Mouse (Mus musculus): ENCODE data around the gene Nup210. TPM values are rescaled to one million over a fixed set of nuclear protein-coding genes. Genes with fewer than 3 reads are reported as not detected.
A peak's percentile ranks its signal among the peaks of the same experiment; 100 is the strongest.
"Not testable (repeated sequence)": the region's sequence is repeated elsewhere in the genome, so short reads cannot be mapped to it uniquely, and the experiment has no call there.

Gene Nup210
- total RNA-seq, 2 experiments from 2014 or later = 123 to 124 TPM

DNA sequence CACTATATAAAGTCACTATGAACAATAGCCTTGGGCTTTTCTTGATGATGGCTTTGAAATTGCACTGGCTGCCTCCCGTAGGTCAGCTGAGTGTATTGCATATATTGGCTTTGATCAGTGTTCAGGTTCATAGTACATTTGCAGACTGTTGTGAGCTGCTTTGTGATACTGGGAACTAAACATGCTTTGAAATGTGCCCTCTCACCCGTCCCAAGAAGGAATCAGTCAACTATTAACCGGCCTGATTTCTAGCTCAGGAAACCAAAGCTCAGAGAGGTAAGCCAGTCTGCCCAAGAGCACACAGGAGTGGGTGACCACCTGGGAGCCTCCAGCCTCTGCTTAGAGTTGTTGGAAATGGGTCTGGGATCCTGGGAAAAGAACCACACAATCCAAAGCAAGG is 28.4 kb upstream of the Nup210 start:
- no peak for ATAC-seq (ENCODE audit: poor library complexity, severe bottlenecking)

- peak; percentile 96 for ATAC-seq (ENCODE audit: poor library complexity, severe bottlenecking)
These were observed 23.2 kb upstream of the Nup210 start for GRCm38 (mm10) chr6:91139846-91140245.

DNA sequence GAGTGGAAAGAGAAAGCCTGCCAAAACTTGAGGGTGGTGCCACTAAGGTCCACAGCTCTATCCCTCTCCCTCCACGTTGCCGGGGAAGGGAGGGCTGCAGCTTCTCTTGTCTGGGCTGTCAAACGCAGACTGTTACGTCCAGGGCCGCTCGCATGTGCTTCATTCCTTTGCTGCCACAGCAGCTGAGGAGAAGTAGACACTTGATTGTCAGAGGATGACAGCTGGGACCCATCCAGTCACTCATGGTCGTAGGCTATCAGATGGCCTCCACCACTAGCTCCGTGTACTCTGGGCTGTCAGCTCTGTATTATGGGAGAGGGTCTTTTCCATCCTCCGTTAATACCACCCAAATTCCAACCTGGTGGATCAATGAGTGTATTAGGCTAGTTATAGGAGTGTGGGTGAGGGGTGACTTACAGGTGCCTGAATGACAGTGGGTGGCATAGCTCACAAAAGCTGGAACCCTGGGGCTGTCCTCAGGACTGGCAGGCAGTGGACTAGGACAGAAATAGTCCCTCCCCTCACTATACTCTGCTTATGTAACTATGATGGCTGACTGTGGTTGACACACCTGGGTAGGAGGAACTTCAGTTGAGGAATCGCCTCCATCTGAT is 20.8 kb upstream of the Nup210 start:
- no peak for ATAC-seq (ENCODE audit: poor library complexity, severe bottlenecking)

DNA sequence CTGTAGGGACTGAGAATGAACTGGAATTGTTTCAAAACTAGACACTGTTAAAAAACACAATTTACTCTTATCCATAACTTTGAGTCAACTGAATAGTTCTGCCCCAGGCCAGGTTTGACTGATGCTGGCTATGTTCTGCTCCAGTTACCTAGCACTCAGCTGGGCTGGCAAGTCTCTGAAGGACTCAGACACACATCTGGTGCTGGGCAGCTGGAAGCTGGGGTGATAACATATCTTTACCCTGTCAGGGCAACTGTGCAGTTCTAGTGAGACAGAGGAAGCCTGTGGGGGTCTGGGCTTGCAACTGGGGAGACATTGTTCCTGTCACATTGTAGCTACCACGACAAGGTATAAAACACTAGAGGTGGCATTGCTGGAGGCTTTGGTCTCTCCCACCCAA is 14.2 kb upstream of the Nup210 start:
- no peak for ATAC-seq (ENCODE audit: poor library complexity, severe bottlenecking)

GRCm38 (mm10) chr6:91128996-91129395 is 12.4 kb upstream of the Nup210 start:
- ATAC-seq (ENCODE audit: poor library complexity, severe bottlenecking) = no peak

DNA sequence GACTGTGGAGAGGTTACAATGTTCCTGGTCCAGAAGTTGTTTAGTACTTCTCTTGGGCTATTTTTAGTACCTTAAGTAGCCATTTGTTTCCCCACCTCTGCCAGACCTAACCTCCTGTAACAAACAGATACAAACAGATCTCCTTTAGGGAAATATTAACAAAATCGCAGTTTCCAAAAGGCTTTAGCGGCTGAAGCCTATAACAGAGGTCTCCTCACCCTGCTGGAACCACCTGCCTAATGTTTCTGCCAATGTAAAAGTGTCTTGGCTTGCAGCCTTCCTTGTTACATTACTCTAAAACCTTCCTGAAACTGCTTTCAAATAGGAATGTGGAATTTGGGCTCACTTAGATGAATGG is 8.6 kb upstream of the Nup210 start:
- no peak for ATAC-seq (ENCODE audit: poor library complexity, severe bottlenecking)

GRCm38 (mm10) chr6:91124286-91125227 is 7.9 kb upstream of the Nup210 start:
- peak; percentile 54 for ATAC-seq (ENCODE audit: poor library complexity, severe bottlenecking)

- no peak for ATAC-seq (ENCODE audit: poor library complexity, severe bottlenecking)
These were observed 6.8 kb upstream of the Nup210 start for GRCm38 (mm10) chr6:91123453-91123852.

GRCm38 (mm10) chr6:91121089-91121488 is 4.5 kb upstream of the Nup210 start:
- ATAC-seq (ENCODE audit: poor library complexity, severe bottlenecking) = not testable (repeated sequence)

DNA sequence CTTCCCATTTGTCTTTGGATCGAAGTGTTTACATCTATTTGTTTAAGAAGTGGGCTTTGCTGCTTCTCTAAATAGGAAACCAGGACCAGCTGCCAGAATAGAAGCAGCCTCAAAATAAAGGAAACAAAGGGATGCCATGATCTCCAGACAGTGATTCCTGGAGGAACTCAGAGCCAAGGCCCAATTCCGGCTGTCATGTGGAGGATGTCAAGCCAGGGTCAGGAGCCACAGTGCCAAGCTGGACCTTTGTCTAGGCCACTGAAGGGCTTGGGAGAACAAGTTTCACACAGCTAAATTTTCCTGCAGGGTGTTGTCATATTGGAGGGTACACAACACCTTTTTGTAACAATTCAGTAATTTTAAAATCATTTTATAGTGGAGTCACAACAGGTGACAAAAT is 3.6 kb upstream of the Nup210 start:
- ATAC-seq (ENCODE audit: poor library complexity, severe bottlenecking) = no peak

GRCm38 (mm10) chr6:91118526-91118925 is 1.9 kb upstream of the Nup210 start:
- no peak for ATAC-seq (ENCODE audit: poor library complexity, severe bottlenecking)

GRCm38 (mm10) chr6:91117149-91117548 is 520 bp upstream of the Nup210 start:
- ATAC-seq (ENCODE audit: poor library complexity, severe bottlenecking) = no peak

DNA sequence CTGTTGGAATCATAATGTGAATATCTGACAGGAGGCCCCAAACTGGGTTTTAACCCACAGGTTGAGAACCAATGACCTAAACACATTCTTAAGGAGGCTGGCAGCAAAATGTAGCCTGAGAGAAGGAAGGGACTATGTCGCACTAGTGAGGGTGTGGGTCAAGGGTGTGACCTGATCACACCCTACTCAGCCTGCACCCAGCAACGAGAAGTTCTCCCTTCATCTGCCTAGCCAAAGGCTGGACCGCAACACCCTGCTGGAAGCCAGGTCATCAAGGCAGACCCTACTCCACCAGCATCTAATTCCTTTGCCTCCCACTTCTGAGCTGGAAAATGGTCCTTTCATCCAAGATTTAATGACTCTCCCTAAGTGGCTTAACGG is 776 bp downstream of the Nup210 start:
- ATAC-seq (ENCODE audit: poor library complexity, severe bottlenecking) = peak; percentile 41

- ATAC-seq (ENCODE audit: poor library complexity, severe bottlenecking) = no peak
These were observed 1.5 kb downstream of the Nup210 start for GRCm38 (mm10) chr6:91115158-91115557.

DNA sequence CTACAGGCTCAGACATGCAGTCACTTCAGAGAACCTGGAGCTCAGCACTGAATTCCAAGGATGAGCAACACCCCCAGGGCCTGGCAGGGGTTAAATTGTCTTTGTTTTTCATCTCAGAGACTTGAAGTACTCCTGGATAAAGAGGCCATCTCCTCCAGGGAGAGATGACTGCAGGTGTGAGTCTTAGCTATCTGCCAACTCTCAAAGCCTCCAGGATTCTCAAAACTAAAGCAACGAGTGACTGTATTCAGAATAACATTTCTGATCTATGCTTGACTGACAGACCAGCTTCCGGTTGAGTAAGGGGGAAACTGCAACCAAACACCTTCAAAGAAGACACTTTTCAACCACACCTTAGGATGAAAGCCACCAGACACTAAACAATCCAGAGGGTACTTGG is 1.9 kb downstream of the Nup210 start:
- ATAC-seq (ENCODE audit: poor library complexity, severe bottlenecking) = no peak

- ATAC-seq (ENCODE audit: poor library complexity, severe bottlenecking) = no peak
These were observed 4.7 kb downstream of the Nup210 start for GRCm38 (mm10) chr6:91111954-91112252.

- ATAC-seq (ENCODE audit: poor library complexity, severe bottlenecking) = peak; percentile 59
These were observed 5.3 kb downstream of the Nup210 start for GRCm38 (mm10) chr6:91111141-91111953.

- ATAC-seq (ENCODE audit: poor library complexity, severe bottlenecking) = peak; percentile 49
These were observed 6.2 kb downstream of the Nup210 start for GRCm38 (mm10) chr6:91110323-91111020.

- ATAC-seq (ENCODE audit: poor library complexity, severe bottlenecking) = no peak
These were observed 7.1 kb downstream of the Nup210 start for GRCm38 (mm10) chr6:91109489-91109888.

DNA sequence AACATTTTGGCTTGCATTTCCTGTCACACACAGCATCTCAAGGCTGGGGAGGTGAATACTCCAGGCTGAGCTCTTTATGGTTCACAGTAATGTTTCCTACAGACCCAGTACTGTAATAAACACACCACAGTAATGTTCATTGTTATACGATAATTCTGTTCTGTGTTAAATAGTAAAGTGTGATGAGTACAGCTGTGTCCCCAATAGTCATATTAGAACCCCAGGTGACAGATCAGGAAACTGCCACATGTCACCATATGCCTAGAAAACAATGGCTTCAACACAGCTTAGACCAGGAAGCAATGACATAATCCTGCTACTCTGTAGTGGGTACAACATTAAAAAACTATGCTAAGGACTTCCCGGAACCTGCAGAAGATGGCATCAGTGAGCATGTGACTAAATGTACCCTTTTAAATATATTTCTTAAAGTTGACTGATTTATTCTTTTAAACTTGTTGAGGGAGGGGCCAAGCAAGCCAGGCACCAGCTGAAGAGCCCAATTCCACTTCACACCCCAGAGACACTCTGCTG is 7.6 kb downstream of the Nup210 start:
- no peak for ATAC-seq (ENCODE audit: poor library complexity, severe bottlenecking)
